Mouse (Mus musculus): Measurements from ENCODE around the gene Mdga2. TPM values are rescaled to one million over a fixed set of nuclear protein-coding genes. Genes with fewer than 3 reads are reported as not detected.

Mdga2 gene
- polyA plus RNA-seq, 1 experiment, result not detected

GRCm38 (mm10) chr12:67220641-67221231, 1.6 kb downstream of the Mdga2 start:
- TF ChIP-seq POLR2AphosphoS2 (IDR thresholded peaks at IDR 0.05; ENCODE audit: insufficient read length, low read depth) (no peak), USF1 (IDR thresholded peaks at IDR 0.05; ENCODE audit: low read depth) (no peak), TCF12 (IDR thresholded peaks at IDR 0.05; ENCODE audit: insufficient read depth, poor library complexity, severe bottlenecking) (no peak), MYOG (IDR thresholded peaks at IDR 0.05; ENCODE audit: control insufficient read depth in 1 of 3, insufficient read depth in 1 of 3, insufficient read length in 2 of 3, low read depth in 2 of 3) (no peak), TCF3 (IDR thresholded peaks at IDR 0.05; ENCODE audit: insufficient read length, low read depth) (no peak), CEBPB (IDR thresholded peaks at IDR 0.05; ENCODE audit: insufficient read depth, poor library complexity, severe bottlenecking) (no peak), MAX (IDR thresholded peaks at IDR 0.05; ENCODE audit: low read depth) (no peak), REST (IDR thresholded peaks at IDR 0.05; ENCODE audit: insufficient read depth, insufficient read length) (no peak), SRF (IDR thresholded peaks at IDR 0.05; ENCODE audit: control insufficient read depth, insufficient read length, low read depth) (no peak), MYOD1 (IDR thresholded peaks at IDR 0.05; ENCODE audit: control insufficient read depth in 1 of 3, insufficient read length in 2 of 3, low read depth in 2 of 3) (no peak), POLR2A (IDR thresholded peaks at IDR 0.05; ENCODE audit: insufficient read length, low read depth) (no peak), E2F4 (IDR thresholded peaks at IDR 0.05; ENCODE audit: insufficient read depth) (no peak)
- no peaks in the 10 kb centered on the region for H3K36me3 ChIP-seq (ENCODE audit: control insufficient read depth, insufficient read depth)
- no peak overlapping the region for H3K4me2 ChIP-seq (ENCODE audit: low read depth)
- no peak overlapping the region for H3K4me3 ChIP-seq
- no peaks in the 10 kb centered on the region for H3K79me2 ChIP-seq (ENCODE audit: control insufficient read depth, insufficient read depth)
- no peaks in the 10 kb centered on the region for H3K27me3 ChIP-seq (ENCODE audit: control insufficient read depth, insufficient read depth, insufficient read length)
- H3ac ChIP-seq (ENCODE audit: control insufficient read depth, insufficient read length), result no peak overlapping the region

- Histone ChIP-seq H3K4me2 (ENCODE audit: low read depth) (no peak overlapping the region), H3K4me3 (no peak overlapping the region), H3K36me3 (ENCODE audit: control insufficient read depth, insufficient read depth) (no peaks in the 10 kb centered on the region), H3K27me3 (ENCODE audit: control insufficient read depth, insufficient read depth, insufficient read length) (no peaks in the 10 kb centered on the region), H3ac (ENCODE audit: control insufficient read depth, insufficient read length) (no peak overlapping the region), H3K79me2 (ENCODE audit: control insufficient read depth, insufficient read depth) (no peaks in the 10 kb centered on the region)
- TF ChIP-seq TCF3 (IDR thresholded peaks at IDR 0.05; ENCODE audit: insufficient read length, low read depth) (no peak), REST (IDR thresholded peaks at IDR 0.05; ENCODE audit: insufficient read depth, insufficient read length) (no peak), MYOG (IDR thresholded peaks at IDR 0.05; ENCODE audit: control insufficient read depth in 1 of 3, insufficient read depth in 1 of 3, insufficient read length in 2 of 3, low read depth in 2 of 3) (no peak), POLR2AphosphoS2 (IDR thresholded peaks at IDR 0.05; ENCODE audit: insufficient read length, low read depth) (no peak), SRF (IDR thresholded peaks at IDR 0.05; ENCODE audit: control insufficient read depth, insufficient read length, low read depth) (no peak), CEBPB (IDR thresholded peaks at IDR 0.05; ENCODE audit: insufficient read depth, poor library complexity, severe bottlenecking) (no peak), MAX (IDR thresholded peaks at IDR 0.05; ENCODE audit: low read depth) (no peak)
Observed at GRCm38 (mm10) chr12:67220041-67220440, 2.3 kb downstream of the Mdga2 start.

- H3ac ChIP-seq (ENCODE audit: control insufficient read depth, insufficient read length), result no peak overlapping the region
- H3K4me2 ChIP-seq (ENCODE audit: low read depth), result no peak overlapping the region
- H3K79me2 ChIP-seq (ENCODE audit: control insufficient read depth, insufficient read depth), result no peaks in the 10 kb centered on the region
- TF ChIP-seq MAX (IDR thresholded peaks at IDR 0.05; ENCODE audit: low read depth) (no peak), POLR2A (IDR thresholded peaks at IDR 0.05; ENCODE audit: insufficient read length, low read depth) (no peak), USF1 (IDR thresholded peaks at IDR 0.05; ENCODE audit: low read depth) (no peak), TCF12 (IDR thresholded peaks at IDR 0.05; ENCODE audit: insufficient read depth, poor library complexity, severe bottlenecking) (no peak), SRF (IDR thresholded peaks at IDR 0.05; ENCODE audit: control insufficient read depth, insufficient read length, low read depth) (no peak), E2F4 (IDR thresholded peaks at IDR 0.05; ENCODE audit: insufficient read depth) (no peak), REST (IDR thresholded peaks at IDR 0.05; ENCODE audit: insufficient read depth, insufficient read length) (no peak), MYOD1 (IDR thresholded peaks at IDR 0.05; ENCODE audit: control insufficient read depth in 1 of 3, insufficient read length in 2 of 3, low read depth in 2 of 3) (no peak), MYOG (IDR thresholded peaks at IDR 0.05; ENCODE audit: control insufficient read depth in 1 of 3, insufficient read depth in 1 of 3, insufficient read length in 2 of 3, low read depth in 2 of 3) (no peak), CEBPB (IDR thresholded peaks at IDR 0.05; ENCODE audit: insufficient read depth, poor library complexity, severe bottlenecking) (no peak), POLR2AphosphoS2 (IDR thresholded peaks at IDR 0.05; ENCODE audit: insufficient read length, low read depth) (no peak), TCF3 (IDR thresholded peaks at IDR 0.05; ENCODE audit: insufficient read length, low read depth) (no peak)
- H3K27me3 ChIP-seq (ENCODE audit: control insufficient read depth, insufficient read depth, insufficient read length), result no peaks in the 10 kb centered on the region
- H3K36me3 ChIP-seq (ENCODE audit: control insufficient read depth, insufficient read depth), result no peaks in the 10 kb centered on the region
- no peak overlapping the region for H3K4me3 ChIP-seq
Observed at GRCm38 (mm10) chr12:67219564-67219963, 2.8 kb downstream of the Mdga2 start.

- no peaks in the 10 kb centered on the region for H3K79me2 ChIP-seq (ENCODE audit: control insufficient read depth, insufficient read depth)
- no peak overlapping the region for H3ac ChIP-seq (ENCODE audit: control insufficient read depth, insufficient read length)
- TF ChIP-seq POLR2A (IDR thresholded peaks at IDR 0.05; ENCODE audit: insufficient read length, low read depth) (no peak), USF1 (IDR thresholded peaks at IDR 0.05; ENCODE audit: low read depth) (no peak), TCF12 (IDR thresholded peaks at IDR 0.05; ENCODE audit: insufficient read depth, poor library complexity, severe bottlenecking) (no peak), CEBPB (IDR thresholded peaks at IDR 0.05; ENCODE audit: insufficient read depth, poor library complexity, severe bottlenecking) (no peak), SRF (IDR thresholded peaks at IDR 0.05; ENCODE audit: control insufficient read depth, insufficient read length, low read depth) (no peak)
- H3K27me3 ChIP-seq (ENCODE audit: control insufficient read depth, insufficient read depth, insufficient read length), result no peaks in the 10 kb centered on the region
- H3K36me3 ChIP-seq (ENCODE audit: control insufficient read depth, insufficient read depth), result no peaks in the 10 kb centered on the region
- H3K4me3 ChIP-seq, result no peak overlapping the region
- no peak overlapping the region for H3K4me2 ChIP-seq (ENCODE audit: low read depth)
Observed at GRCm38 (mm10) chr12:67212801-67213200, 9.5 kb downstream of the Mdga2 start.

GRCm38 (mm10) chr12:67178155-67178554, 44.2 kb downstream of the Mdga2 start:
- TF ChIP-seq POLR2A (IDR thresholded peaks at IDR 0.05; ENCODE audit: insufficient read length, low read depth), result no peak
- no peak for TF ChIP-seq MAX (IDR thresholded peaks at IDR 0.05; ENCODE audit: low read depth)
- TF ChIP-seq USF1 (IDR thresholded peaks at IDR 0.05; ENCODE audit: low read depth), result no peak
- TF ChIP-seq MYOD1 (IDR thresholded peaks at IDR 0.05; ENCODE audit: control insufficient read depth in 1 of 3, insufficient read length in 2 of 3, low read depth in 2 of 3), result no peak
- TF ChIP-seq SRF (IDR thresholded peaks at IDR 0.05; ENCODE audit: control insufficient read depth, insufficient read length, low read depth), result no peak
- TF ChIP-seq TCF3 (IDR thresholded peaks at IDR 0.05; ENCODE audit: insufficient read length, low read depth), result no peak
- no peak for TF ChIP-seq POLR2AphosphoS2 (IDR thresholded peaks at IDR 0.05; ENCODE audit: insufficient read length, low read depth)
- no peak for TF ChIP-seq E2F4 (IDR thresholded peaks at IDR 0.05; ENCODE audit: insufficient read depth)
- no peak overlapping the region for H3ac ChIP-seq (ENCODE audit: control insufficient read depth, insufficient read length)
- no peak overlapping the region for H3K4me2 ChIP-seq (ENCODE audit: low read depth)
- no peaks in the 10 kb centered on the region for H3K79me2 ChIP-seq (ENCODE audit: control insufficient read depth, insufficient read depth)
- H3K36me3 ChIP-seq (ENCODE audit: control insufficient read depth, insufficient read depth), result no peaks in the 10 kb centered on the region
- H3K27me3 ChIP-seq (ENCODE audit: control insufficient read depth, insufficient read depth, insufficient read length), result no peaks in the 10 kb centered on the region
- no peak overlapping the region for H3K4me3 ChIP-seq

Measured in myocyte (in vitro differentiated cells).